Mouse (Mus musculus): Measurements from ENCODE around the gene Twist1. TPM values are rescaled to one million over a fixed set of nuclear protein-coding genes. Genes with fewer than 3 reads are reported as not detected.

Gene Twist1
- polyA plus RNA-seq (2017; shearing (Covaris generic)): not detected

DNA sequence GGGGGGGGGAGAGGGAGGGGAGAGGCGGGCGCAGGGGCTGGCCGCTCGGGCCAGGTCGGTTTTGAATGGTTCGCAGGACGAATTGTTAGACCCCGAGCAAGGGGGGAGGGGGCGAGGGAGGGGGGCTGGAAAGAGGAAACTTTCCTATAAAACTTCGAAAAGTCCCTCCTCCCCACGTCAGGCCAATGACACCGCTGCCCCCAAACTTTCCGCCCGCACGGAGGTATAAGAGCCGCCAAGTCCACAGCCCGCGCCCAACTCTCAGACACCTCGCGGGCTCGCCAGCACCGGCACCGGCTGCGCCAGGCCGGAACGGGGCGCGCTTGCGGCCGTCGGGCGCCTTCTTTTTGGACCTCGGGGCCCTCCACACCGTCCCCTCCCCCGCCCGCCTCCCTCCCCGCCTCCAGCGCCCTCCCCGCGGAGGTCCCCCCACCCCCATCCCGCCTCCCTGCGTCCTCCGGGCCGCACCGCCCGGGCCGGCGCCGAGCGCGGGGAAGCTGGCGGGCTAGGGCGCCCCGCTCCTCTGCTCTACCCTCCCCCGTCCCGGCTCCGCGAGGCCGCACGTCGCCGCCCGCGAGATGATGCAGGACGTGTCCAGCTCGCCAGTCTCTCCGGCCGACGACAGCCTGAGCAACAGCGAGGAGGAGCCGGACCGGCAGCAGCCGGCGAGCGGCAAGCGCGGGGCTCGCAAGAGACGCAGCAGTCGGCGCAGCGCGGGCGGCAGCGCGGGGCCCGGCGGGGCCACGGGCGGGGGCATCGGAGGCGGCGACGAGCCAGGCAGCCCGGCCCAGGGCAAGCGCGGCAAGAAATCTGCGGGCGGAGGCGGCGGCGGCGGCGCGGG is at the start of gene Twist1:
Gene Twist1, plus strand, starts transcription at position 272 of the 841 bp plus-strand sequence.
- ATAC-seq: no peak

DNA sequence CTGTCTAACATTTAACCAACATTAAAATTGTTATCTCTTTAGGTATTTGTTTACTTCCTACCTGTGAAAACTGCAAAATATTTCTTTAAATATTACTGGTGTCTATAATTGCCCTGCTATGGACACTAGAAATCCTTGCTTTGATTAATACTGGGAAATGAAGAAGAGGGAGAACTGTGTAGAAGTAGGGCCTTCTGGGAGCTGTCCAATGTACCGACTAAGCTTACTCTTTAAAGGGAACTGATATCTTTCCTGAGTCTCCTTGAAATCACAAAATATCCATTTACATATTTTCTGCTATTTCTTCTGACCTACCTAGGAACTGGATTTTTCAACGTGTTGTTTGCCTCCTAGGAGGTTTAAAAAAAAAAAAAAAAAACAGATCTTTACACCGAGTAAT is 30.7 kb upstream of the Twist1 start:
- no peak for ATAC-seq

DNA sequence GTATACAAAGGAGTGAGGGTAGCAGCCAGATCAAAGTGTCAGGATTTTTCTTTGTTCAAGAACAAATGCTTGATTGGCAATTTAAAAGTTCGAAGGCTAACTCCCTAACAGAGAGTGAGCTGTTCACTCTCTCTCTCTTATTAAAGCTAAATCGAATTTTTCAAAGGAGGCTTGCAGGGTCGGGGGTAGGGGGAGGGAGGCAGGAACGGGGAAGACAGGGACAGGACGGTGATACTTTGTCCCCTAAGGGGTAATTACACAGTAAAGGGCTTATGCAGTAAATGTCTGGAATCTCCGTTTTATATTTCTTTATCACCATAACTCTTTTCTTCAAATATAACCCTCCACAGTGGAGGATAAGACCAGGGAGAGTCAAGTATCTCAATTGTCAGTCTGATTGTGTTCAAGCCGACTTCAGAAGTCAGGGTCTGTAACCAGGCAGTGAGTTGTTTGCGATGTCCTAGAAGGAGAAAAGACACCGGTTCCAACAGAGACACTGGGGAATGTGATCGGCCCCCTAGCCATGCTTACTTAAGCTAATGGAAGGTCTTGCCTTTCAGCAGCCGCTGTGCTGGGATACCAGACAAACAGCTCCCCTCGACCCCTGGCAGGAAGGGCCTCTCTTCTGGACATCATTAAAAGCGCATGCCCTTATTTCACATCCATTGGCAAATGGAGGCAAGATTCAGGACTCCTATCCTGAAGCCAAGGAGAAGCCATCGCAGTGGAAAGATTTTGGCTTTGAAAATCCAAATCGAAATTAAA is 30.0 kb upstream of the Twist1 start:
- no peak for ATAC-seq

DNA sequence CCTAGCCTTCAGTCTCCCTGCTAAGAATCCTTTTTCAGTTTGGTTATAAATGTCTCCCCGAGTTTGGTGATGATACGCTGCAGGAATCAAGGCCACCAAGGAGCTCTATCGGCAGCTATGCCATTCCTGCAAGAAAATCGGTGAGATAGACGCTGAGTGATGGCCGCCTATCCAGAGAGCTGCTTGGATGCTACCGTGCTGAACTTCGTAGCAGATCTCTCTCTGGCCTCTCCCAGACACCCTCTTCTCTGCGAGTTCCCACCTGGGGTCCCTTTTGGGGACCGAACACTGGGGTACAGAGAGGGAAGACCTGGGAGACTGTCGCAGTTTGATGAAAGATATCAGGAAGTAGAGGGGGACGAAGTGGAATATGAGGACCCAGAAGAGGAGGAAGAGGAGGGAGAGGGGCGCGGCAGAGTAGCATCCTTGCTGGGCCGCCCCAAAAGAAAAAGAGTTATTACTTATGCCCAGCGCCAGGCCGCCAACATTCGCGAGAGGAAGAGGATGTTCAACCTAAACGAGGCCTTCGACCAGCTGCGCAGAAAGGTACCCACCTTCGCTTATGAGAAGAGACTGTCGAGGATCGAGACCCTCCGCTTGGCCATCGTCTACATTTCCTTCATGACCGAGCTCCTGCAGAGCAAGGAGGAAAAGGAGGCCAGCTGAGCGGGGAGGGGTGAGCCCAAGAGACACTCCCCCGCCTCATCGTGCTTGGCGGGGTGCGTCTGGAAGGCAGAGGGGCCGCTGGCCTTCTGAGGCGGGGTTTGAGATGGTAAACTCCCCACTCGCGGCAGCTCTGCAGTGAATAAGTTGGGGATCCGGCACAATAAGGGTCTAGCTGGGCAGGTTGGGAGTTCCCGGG is 28.9 kb upstream of the Twist1 start, which contains the start of gene Ferd3l:
Gene Ferd3l, plus strand, starts transcription at position 95 of the 862 bp plus-strand sequence.
- no peak for ATAC-seq

DNA sequence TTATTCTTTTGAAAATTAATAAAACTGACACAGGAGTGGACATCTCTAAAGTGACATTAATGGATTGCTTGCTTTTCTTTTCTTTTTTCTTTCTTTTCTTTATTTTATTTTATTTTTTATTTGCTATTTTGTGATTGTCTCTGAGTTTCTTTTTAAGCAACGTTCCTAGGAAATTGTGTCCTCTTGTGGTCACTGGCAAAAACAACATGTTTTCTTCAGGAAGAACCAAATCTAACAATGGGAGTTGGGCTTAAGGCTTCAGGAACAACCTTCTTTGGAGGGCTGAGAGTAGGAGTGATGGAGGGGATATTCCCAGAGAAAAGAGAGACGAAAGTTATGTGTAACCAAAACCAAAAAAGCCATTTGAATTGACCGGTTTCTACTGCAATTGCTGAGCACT is 4.6 kb upstream of the Twist1 start:
- no peak for ATAC-seq

DNA sequence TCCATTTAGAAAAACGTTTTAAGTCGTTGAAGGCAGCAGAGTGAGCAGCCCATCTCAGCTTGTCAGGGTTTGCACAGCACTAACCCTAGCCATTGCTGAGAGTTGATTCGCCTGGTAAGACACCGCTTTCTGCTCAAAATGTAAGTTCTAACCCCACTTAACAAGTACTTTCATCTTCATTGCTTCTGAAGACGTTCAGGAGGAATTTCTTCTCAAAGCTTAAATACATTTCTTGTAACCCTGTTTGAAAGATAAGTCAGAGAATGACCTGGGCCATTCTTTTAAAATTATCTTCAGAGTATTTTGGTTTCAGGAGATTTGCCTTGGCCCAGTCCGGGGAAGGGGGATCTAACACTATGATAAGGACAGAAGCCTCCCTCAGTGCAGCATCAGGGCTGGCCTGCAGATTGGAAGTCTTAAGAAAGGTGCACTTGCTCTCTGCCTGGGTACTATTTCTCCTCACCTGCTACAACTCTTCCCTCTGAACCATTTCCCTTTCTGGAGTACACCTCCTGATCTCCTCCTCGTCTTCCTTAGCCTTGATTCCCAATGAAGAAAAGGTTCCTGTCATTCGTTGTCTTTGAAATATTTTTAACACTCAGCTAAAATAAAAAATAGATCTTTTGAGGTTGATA is 2.4 kb upstream of the Twist1 start:
- ATAC-seq: no peak

DNA sequence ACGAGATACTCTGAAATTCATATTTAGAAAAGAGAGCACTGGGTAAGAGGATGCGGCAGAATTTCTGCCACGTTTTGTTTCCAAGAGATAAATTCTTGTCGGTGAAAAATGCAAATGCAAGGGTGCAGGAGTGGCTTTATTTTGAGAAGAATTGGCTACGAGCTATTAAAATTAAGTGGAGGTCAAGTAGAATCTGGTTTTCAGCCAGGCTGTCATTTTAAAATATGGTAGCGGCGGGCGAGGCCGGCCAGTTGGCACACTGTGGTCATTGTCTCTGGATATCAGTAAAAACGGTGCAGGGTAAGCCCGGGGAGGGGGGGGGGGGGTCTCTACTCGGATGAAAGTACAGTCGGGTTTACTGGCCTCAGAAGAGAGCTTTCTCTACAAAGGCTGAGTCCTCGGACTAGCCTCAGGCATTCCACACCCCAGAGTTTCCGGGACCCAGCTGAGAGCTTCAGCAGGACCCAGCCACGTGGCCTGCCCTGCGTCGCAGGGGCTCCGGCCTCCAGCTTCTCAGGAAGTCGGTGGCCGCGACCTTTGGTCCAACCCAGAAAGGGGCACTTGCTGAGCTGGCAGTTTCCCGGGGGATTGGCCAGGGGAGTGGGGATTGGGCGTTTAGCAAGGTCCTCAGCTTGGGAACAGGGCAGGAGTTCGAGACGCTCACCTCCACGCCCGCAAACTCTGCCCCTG is 1.7 kb upstream of the Twist1 start:
- ATAC-seq: no peak

DNA sequence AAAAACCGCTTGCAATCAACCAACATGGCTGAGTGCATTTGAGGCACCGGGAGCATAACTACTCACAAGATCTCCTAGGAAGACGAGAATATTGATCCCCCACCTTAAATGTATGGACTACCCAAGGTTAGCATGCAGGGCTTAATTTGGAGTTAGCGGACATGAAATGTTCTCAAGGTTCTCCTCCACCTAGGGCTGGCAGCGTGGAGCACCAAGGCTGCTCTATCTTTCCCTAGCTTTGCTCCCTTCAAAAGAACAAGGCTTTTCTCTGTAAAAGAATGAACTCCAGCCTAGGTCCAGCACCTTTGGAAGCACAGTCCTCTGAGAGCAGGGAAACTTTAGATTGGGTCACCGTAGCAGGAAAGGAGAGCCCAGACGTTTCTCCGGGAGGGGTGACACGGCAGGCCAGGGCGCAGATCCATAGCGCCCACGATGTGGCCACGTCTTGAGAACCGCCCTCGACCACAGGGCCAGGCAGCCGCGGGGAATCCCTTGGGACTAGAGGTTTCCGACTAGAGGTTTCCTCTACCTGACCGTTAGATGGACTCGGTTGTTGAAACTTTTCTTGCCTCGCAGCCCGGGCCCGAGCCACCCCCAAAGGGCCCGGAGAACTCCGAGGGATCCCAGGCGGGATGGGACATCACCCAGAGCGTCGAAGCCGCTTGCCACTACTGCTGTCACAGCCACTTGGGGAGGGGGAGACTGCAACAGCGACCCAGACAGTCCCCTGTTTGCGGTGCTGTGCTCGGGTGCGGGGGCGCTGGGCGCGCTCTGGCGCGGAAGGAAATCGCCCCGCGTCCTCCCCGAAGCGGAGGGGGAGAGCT is 683 bp upstream of the Twist1 start:
- no peak for ATAC-seq

DNA sequence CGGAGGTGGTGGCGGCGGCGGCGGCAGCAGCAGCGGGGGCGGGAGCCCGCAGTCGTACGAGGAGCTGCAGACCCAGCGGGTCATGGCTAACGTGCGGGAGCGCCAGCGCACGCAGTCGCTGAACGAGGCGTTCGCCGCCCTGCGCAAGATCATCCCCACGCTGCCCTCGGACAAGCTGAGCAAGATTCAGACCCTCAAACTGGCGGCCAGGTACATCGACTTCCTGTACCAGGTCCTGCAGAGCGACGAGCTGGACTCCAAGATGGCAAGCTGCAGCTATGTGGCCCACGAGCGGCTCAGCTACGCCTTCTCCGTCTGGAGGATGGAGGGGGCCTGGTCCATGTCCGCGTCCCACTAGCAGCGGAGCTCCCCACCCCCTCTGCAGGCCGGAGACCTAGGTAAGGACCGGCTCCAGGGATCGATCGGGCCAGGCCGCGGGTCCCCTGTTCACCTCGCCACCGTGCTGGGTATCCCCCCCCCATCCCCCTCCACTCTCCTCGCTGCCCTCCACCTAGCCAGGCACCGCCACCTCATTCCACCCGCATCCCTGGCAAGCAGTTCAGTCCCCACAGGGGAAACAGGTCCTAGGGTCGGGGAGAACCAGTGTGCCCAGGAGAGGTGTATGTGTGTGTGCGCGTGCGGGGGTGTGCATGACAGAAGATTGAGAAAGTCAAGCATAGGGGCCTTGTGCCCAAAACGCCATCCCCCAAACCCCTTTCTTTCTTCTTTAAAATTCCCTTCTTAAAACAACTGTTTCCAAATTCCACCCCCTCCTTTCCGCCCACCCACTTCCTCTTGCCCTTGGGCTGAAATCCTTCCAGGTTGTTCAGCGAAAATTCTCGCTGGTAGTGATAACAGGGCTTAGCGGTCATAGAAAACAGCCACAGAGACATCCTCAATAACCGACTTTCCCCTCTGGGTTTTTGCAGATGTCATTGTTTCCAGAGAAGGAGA is 1.0 kb downstream of the Twist1 start:
- no peak for ATAC-seq

DNA sequence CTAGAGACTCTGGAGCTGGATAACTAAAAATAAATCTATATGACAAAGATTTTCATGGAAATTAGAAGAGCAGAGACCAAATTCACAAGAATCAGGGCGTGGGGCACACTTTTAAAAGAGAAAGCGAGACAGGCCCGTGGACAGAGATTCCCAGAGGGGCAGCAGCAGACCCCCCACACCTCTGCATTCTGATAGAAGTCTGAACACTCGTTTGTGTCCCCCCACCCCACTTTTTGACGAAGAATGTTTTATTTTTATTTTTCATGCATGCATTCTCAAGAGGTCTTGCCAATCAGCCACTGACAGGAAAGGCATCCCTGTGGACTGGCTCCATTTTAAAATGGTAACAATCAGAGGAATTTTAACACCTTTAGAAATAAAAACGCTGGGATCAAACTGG is 1.7 kb downstream of the Twist1 start:
- ATAC-seq: no peak

DNA sequence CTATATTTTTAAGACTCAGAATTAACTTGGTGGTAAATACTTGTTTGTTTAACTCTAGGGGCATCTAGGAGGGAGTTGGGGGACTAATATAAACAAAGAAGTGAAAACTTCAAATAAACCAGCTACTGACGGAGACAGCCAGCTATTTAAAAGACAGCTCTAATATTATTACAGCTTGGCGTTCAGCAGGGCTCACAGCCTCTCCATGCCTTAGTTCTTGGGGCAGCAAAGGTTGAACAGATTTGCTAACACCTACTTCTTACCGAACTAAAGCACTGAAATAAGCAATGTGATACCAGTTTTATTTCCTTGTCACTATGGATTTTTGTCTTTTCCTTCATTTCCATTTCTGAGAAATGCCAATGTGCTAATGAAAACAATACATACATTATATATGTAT is 2.4 kb downstream of the Twist1 start:
- no peak for ATAC-seq

DNA sequence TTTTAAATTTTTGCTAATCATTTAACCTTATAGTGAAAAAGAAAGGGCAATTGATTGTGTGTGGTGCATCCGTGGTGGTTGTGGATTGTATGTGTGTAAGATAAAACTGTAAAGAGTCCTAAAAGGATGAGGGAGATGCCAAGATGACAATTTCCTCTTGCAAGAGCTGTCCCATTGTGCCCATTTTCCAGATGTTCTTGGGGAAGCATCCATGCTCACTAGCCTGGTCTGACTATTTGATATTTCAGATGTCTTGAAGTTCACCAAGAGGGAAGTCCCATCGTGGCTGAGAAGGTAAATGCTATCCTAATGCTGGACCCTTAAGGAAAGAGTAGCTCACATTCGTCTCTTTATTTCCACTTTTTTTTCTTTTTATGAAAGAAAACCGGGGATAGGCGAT is 3.5 kb downstream of the Twist1 start:
- ATAC-seq: no peak

DNA sequence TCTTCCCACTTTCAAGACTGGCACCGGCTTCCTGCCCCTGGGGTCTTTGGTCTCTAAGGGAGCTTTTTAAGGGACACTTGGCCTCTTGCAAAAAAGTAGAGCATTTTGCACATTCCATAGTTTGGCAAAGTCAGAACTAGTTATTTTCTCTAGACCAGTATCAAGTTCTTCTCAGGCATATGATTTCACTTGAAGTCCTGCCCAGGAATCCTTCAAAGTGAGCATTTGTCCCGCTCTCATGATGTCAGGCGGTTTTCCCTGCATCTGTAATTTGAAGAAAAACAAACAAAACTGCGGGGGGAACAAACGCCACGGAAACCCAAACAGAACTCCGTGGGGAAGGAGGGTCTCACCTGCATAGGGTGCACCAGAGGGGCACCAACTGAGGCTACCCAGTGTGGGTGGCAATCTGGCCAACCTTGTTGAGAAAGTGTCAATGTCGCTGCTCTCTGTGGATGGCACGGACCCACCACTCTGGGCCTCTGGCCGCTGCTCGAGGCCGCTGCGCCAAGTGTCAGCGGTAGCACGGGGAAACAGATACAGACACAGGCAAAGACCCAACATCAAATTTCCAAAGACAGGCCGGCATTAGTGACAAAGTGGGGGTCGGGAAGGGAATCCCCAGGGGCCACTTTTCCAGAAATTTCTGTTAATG is 4.8 kb downstream of the Twist1 start:
- no peak for ATAC-seq

DNA sequence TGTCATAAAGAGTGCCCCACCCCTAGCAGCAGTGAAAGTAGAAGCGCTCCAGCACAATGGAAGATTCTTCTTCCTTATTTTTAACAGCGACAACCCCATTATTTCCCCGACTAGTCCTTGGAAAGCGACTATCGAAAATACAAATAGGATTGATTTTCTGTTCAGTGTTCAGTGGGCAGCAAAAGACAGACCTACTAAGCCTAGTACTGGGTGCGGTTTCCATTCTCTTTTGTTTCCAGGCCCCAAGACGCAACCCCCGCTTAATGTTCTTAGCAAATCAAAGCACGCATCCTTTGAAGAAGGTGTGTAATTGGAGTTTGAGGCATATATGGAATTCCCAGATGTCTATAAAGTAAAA is 5.3 kb downstream of the Twist1 start:
- no peak for ATAC-seq

DNA sequence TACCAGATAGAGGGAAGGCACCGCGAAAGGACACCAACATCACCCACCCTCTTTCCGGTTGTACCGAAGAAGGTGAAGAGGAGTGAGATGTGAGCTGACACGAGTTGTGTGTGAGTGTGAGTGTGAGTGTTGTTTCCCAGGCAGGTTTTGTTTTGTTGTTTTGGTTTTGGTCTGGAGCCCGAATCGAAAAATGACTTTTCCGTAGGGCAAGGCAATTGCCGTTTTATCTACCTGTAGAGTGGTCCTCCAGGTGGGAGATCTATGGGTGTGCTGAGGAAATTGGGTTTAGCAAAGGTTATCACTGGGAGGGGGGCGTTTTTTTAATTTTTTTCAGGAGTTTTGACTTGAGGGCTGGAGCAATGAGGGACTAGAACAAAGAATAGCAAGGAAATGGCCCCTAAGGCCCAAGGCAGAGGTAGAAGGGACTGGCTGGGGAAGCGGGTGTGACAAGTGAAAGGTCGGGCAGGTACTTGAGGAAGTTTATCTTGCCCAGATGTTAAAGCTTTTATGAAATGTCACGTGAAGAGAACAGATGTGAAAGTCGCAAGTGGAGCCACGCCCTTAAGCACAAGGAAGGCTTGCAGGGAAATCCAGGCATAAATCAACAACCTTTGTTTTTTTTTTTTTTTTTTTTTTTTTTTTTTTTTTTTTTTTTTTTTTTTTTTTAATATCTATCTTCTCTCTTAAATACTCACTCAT is 6.3 kb downstream of the Twist1 start:
- no peak for ATAC-seq

DNA sequence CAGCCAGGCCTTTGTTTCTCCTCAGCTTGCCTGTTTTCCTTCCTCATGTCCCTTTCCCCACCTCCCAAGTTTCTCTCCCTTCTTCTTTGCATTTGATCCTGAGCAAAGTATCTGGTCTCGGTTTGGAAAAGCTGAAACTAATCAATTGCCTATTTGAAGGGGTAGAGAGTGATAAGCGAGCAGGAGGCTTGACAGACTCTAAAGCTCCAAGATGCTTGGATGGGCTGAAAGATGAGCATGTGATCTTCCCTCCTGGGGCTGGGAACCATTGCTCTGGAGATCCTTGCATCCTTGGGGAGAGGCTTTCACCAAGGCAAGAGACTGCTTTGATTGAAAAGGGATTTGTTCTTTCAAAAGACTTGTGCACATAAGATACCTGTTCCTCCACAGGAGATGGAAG is 7.0 kb downstream of the Twist1 start:
- no peak for ATAC-seq

DNA sequence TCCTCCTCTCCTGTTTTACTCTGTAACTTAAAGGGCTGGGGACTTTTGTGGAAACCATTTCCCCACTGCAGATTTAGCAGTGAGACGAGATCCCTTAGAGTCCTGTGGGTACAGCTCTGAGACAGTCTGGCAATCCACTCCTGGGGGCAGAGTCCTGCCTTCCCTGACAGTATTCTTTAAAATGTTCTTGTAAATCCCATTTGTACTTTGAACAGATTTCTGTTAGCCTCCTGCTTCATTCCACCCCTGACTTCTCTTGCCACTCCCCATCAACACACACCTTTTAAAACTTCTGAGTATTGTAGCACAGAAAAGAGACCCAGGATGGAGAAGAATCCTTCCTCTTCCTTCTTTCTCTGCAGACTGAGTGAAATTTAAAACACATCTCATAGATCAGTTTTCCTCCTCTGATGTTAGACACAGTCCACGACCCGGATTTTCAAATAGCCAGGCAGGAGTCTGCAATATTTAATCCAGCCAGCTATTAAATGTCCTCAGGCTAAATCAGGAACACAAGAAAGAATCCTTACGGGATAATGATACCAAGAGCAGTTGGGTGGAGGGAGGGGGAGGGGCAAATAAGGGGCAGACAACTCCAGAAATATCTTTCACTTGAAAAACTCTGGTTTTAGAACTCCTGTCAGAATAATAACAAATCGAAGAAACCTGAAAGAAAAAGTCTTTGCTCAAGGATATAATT is 8.3 kb downstream of the Twist1 start:
- no peak for ATAC-seq
